Mouse (Mus musculus) hindbrain, embryonic 14.5 days (tissue): ENCODE results near the gene Ly6g6c. TPM values are rescaled to one million over a fixed set of nuclear protein-coding genes. Genes with fewer than 3 reads are reported as not detected.

ENCODE experiments used
- ATAC-seq: fragments of 200-750 bp; cut with Nextera tagmentation; 2 replicates; pipeline ENCODE4 v1.8.0; 2017; ENCODE audit warnings: moderate number of reproducible peaks, mild to moderate bottlenecking, moderate TSS enrichment, moderate library complexity; ENCODE audit not compliant: low FRiP score
- DNase-seq: peaks from one replicate; pipeline ENCODE4 v3.0.0-alpha.2; 2015; ENCODE audit warnings: low spot score
- H3K27ac ChIP-seq: fragments of 300-500 bp; sonication (generic); 2 replicates; pipeline ENCODE4 v1.5.1; 2014; ENCODE audit warnings: mild to moderate bottlenecking, moderate library complexity
- H3K27me3 ChIP-seq: fragments of 300-500 bp; sonication (generic); 2 replicates; pipeline ENCODE4 v1.6.1; 2014; ENCODE audit warnings: mild to moderate bottlenecking, low read length, mixed read lengths; ENCODE audit not compliant: control insufficient read depth, insufficient read depth
- H3K36me3 ChIP-seq: fragments of 300-500 bp; sonication (generic); replicated peaks from 2 replicates; pipeline ENCODE4 v1.6.1; 2014; ENCODE audit not compliant: control insufficient read depth, insufficient read depth
- H3K4me1 ChIP-seq: fragments of 300-500 bp; sonication (generic); replicated peaks from 2 replicates; pipeline ENCODE4 v1.6.1; 2014; ENCODE audit warnings: antibody characterized with exemption, low read length, mixed read lengths; ENCODE audit not compliant: control insufficient read depth, insufficient read depth
- H3K4me2 ChIP-seq: fragments of 300-500 bp; sonication (generic); replicated peaks from 2 replicates; pipeline ENCODE4 v1.6.1; 2014; ENCODE audit warnings: mild to moderate bottlenecking, moderate library complexity
- H3K4me3 ChIP-seq: fragments of 300-500 bp; sonication (generic); replicated peaks from 2 replicates; pipeline ENCODE4 v1.5.1; 2014; ENCODE audit warnings: mild to moderate bottlenecking, low read length
- H3K9ac ChIP-seq: fragments of 300-500 bp; sonication (generic); 2 replicates; pipeline ENCODE4 v1.6.1; 2014
- H3K9me3 ChIP-seq: fragments of 300-500 bp; sonication (generic); 2 replicates; pipeline ENCODE4 v1.6.1; 2016; ENCODE audit warnings: low read length; ENCODE audit not compliant: control insufficient read depth
- WGBS: fragments of 180-500 bp; shearing (Covaris S2); extraction: QIAGEN DNeasy Blood & Tissue Kit; methylation state at CpG from one replicate; pipeline ENCODE4 v1.1.7; 2014; 5-methylcytosine and 5-hydroxymethylcytosine counted together
- polyA plus RNA-seq: library from polyadenylated mRNA; unstranded; fragments of >200 nt; fragmentation: Nextera tagmentation; extraction: Ambion mirVana; gene quantifications from 2 replicates; pipeline ENCODE4 v1.2.1, GENCODE M21; 2014

Gene Ly6g6c
- polyA plus RNA-seq, 1 experiment from 2014 or later, result not detected

DNA sequence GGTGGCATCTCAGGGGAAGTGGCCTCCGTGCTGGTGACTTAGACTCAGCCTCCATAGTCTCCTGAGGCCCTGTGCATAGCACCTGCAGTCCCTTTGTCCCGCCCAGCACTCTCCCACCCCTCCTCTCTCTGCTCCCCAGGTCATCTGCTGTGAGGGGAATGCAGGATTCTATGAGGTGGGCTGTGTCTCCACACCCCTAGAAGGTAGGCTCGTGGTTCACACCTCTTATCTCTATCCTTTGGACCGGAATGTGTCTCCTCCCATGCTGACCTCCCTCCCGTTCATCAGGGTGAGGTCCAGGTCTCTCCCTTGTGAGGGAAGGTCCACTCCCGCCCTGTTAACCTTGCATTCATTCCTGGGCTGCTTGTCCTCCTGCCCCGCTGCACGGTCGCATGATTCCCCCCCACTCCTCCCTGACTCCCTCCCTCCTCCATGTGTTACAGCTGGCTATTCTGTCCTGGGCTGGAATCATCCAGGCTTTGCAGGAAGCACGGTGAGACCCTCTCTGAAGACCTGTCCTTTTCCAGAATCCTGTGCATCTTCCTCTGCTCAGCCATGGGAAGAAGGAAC is 35.1 kb downstream of the Ly6g6c start:
- no peak overlapping the region for H3K4me3 ChIP-seq
- H3K4me2 ChIP-seq, result no peak overlapping the region
- H3K9me3 ChIP-seq, result no peaks in the 10 kb centered on the region
- no peak for DNase-seq
- 80% methylated on average over 10 of the region's 10 CpGs for WGBS
- ATAC-seq, result no peak
- no peak overlapping the region for H3K9ac ChIP-seq
- H3K36me3 ChIP-seq, result peaks cover 95% of the 10 kb centered on the region
- H3K27ac ChIP-seq, result no peak overlapping the region
- no peaks in the 10 kb centered on the region for H3K4me1 ChIP-seq
- H3K27me3 ChIP-seq, result no peaks in the 10 kb centered on the region

DNA sequence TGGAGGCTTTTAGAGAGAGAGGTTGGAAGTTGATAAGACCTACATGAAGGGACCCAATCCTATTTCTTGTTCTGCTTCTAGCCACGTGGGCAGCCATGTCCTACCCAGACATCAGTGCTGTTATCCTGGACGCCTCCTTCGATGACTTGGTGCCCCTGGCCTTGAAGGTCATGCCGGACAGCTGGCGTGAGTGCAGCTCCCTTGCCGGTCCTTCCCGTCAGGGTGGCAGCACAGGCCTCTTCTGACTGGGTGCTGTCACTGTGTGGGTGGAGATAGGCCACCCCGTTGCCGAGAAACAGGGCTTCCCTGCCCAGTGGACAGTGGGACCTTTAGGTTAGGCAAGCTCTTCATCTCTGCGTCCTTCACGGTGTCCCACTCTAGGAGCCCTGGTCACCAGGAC is 36.0 kb downstream of the Ly6g6c start:
- no peak overlapping the region for H3K4me2 ChIP-seq
- no peaks in the 10 kb centered on the region for H3K27me3 ChIP-seq
- DNase-seq (no peak), ATAC-seq (no peak)
- H3K27ac ChIP-seq, result no peak overlapping the region
- H3K4me3 ChIP-seq, result no peak overlapping the region
- no peaks in the 10 kb centered on the region for H3K9me3 ChIP-seq
- H3K9ac ChIP-seq, result no peak overlapping the region
- WGBS, result 86% methylated on average over 11 of the region's 11 CpGs
- no peaks in the 10 kb centered on the region for H3K4me1 ChIP-seq
- H3K36me3 ChIP-seq, result peaks cover 87% of the 10 kb centered on the region

DNA sequence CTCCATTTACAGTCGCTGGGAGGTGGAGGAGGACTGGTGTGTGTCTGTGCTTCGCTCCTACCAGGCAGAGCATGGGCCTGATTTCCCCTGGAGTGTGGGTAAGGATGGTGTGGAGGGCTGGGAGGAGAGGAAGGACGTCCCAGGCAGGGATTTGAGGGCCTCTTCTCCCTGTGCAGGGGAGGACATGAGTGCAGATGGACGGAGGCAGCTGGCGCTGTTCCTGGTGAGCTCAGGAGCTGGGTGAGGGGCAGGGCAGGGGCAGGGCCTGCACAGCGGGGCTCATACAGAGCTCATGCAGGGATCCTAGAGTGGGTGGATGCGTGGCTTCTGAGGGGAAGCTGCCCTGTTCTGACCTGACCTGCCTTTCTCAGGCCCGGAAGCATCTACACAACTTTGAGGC is 37.1 kb downstream of the Ly6g6c start:
- no peak overlapping the region for H3K4me3 ChIP-seq
- H3K9me3 ChIP-seq, result no peaks in the 10 kb centered on the region
- H3K27me3 ChIP-seq, result no peaks in the 10 kb centered on the region
- DNase-seq (no peak), ATAC-seq (no peak)
- H3K27ac ChIP-seq, result no peak overlapping the region
- no peak overlapping the region for H3K4me2 ChIP-seq
- H3K9ac ChIP-seq, result no peak overlapping the region
- H3K4me1 ChIP-seq, result no peaks in the 10 kb centered on the region
- peaks cover 75% of the 10 kb centered on the region for H3K36me3 ChIP-seq
- 74% methylated on average over 8 of the region's 8 CpGs for WGBS

- no peak overlapping the region for H3K27ac ChIP-seq
- ATAC-seq (no peak), DNase-seq (no peak)
- H3K36me3 ChIP-seq, result peaks cover 66% of the 10 kb centered on the region
- H3K4me2 ChIP-seq, result no peak overlapping the region
- no peaks in the 10 kb centered on the region for H3K4me1 ChIP-seq
- H3K9ac ChIP-seq, result no peak overlapping the region
- no peaks in the 10 kb centered on the region for H3K9me3 ChIP-seq
- WGBS, result 71% methylated on average over 6 of the region's 6 CpGs
- no peak overlapping the region for H3K4me3 ChIP-seq
- H3K27me3 ChIP-seq, result no peaks in the 10 kb centered on the region
Measured at GRCm38 (mm10) chr17:35103221-35103690, 38.1 kb downstream of the Ly6g6c start.

DNA sequence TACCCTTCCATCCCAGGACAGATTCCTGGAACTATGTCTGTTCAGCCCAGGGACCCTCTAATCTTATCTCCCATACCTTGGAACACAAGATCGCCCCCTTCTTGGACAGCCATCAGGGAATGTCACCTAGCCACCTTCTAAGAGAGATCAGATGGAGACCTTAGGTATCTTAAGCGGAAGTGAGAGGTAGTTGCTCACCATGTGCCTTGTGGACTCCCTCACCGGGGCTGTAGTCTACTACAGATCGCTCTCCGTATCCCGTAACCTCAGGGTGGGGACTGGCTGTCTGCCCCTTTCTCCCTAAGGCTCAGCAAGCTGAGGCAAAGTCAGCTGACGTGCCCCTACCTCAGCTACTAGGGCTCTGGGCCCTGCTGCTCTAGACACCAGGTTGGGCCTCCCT is 38.9 kb downstream of the Ly6g6c start:
- Histone ChIP-seq H3K9ac (no peak overlapping the region), H3K4me2 (no peak overlapping the region), H3K4me3 (no peak overlapping the region), H3K9me3 (no peaks in the 10 kb centered on the region), H3K36me3 (peaks cover 57% of the 10 kb centered on the region), H3K27me3 (no peaks in the 10 kb centered on the region), H3K27ac (no peak overlapping the region), H3K4me1 (no peaks in the 10 kb centered on the region)
- DNase-seq (no peak), ATAC-seq (no peak)
- 95% methylated on average over 7 of the region's 7 CpGs for WGBS

GRCm38 (mm10) chr17:35104754-35105153 is 39.6 kb downstream of the Ly6g6c start:
- no peak for ATAC-seq
- no peak for DNase-seq
- H3K4me3 ChIP-seq, result no peak overlapping the region
- no peaks in the 10 kb centered on the region for H3K9me3 ChIP-seq
- H3K27me3 ChIP-seq, result no peaks in the 10 kb centered on the region
- no peak overlapping the region for H3K27ac ChIP-seq
- H3K4me2 ChIP-seq, result no peak overlapping the region
- peaks cover 51% of the 10 kb centered on the region for H3K36me3 ChIP-seq
- 69% methylated on average over 6 of the region's 6 CpGs for WGBS
- no peak overlapping the region for H3K9ac ChIP-seq
- no peaks in the 10 kb centered on the region for H3K4me1 ChIP-seq

DNA sequence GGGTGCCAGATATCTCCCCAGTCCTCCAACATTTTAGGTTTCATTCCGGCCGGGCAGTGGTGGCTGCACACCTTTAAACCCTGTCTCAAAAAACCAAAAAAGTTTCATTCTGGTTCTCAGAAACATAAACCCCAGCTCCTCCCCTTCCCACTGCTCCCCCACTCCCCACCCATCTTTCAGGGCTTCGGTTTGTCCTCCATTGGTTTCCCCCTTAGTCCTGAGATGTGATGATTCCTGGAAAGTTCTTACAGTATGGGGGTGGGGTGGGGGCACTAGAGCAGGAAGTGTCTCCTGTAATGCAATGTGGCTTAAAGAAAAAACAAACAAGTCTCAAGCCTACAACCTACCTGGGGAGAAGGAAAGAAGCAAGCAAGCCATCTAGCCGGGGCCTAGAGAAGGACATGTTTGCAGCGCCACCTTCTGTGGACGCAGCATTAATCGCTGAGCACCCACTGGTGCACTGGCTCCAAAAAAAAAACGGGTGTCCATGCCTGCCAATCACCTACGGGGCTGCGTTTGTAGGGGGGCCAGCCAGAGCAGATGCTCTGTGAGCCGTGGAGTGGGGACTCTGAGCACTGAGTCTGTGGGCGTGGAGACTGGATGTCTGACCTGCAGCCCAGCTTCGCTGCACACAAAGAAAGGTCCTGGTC is 40.7 kb downstream of the Ly6g6c start:
- no peaks in the 10 kb centered on the region for H3K27me3 ChIP-seq
- peak overlapping the region; percentile 27 for H3K4me2 ChIP-seq
- no peaks in the 10 kb centered on the region for H3K9me3 ChIP-seq
- WGBS, result 23% methylated on average over 13 of the region's 13 CpGs
- no peak overlapping the region for H3K27ac ChIP-seq
- ATAC-seq (no peak), DNase-seq (peak; percentile 56)
- peaks cover 40% of the 10 kb centered on the region for H3K36me3 ChIP-seq
- no peak overlapping the region for H3K4me3 ChIP-seq
- peak overlapping the region; percentile 45; the same call in 1 of the 2 replicates for H3K9ac ChIP-seq
- no peaks in the 10 kb centered on the region for H3K4me1 ChIP-seq

DNA sequence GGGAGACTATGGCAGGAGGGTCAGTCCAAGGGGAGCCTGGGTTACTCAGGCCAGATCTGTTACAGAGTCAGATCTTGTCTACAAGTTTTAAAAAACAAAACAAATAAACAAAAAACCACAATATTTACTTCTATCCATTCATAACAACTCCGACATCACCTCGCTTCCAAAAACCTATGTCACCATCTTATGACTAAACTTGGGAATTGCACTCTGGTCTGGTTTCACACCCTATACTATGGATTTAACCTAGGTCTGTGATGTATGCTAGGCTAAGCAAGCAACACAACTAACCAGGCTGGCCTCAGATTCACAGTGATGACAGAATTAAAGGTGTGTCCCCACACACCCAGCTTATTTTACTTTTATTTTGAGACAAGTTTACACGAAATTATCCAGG is 41.3 kb downstream of the Ly6g6c start:
- no peak for ATAC-seq
- Histone ChIP-seq H3K36me3 (peaks cover 33% of the 10 kb centered on the region), H3K27ac (no peak overlapping the region), H3K4me2 (peak overlapping the region; percentile 27), H3K4me1 (no peaks in the 10 kb centered on the region), H3K4me3 (no peak overlapping the region), H3K9me3 (no peaks in the 10 kb centered on the region), H3K9ac (no peak overlapping the region), H3K27me3 (no peaks in the 10 kb centered on the region)
- 65% methylated on average over 3 of the region's 3 CpGs for WGBS
- DNase-seq, result peak; percentile 39

- Histone ChIP-seq H3K4me2 (no peak within 1 kb of the TSS), H3K27ac (no peak within 1 kb of the TSS), H3K4me3 (no peak within 1 kb of the TSS), H3K36me3 (peaks cover 17% of the 10 kb centered on the region), H3K9ac (no peak within 1 kb of the TSS), H3K9me3 (no peaks in the 10 kb centered on the region), H3K27me3 (no peaks in the 10 kb centered on the region), H3K4me1 (no peaks in the 10 kb centered on the region)
- DNase-seq, result no peak
- whole genome bisulfite sequencing, result 82% methylated on average over 6 of the region's 6 CpGs
- no peak for ATAC-seq
Measured at GRCm38 (mm10) chr17:35108097-35108496, 42.9 kb downstream of the Ly6g6c start, which contains the start of gene Ly6g5c. TSS of gene Ly6g5c (plus strand) at chr17:35108279.
